Mouse (Mus musculus) C2C12 (cell line): Measurements from ENCODE around the gene Zfand3. TPM values are rescaled to one million over a fixed set of nuclear protein-coding genes. Genes with fewer than 3 reads are reported as not detected.

Source experiments
- H3K27me3 ChIP-seq: one replicate; pipeline ENCODE4 v1.6.1; 2011; ENCODE audit not compliant: control insufficient read depth, insufficient read depth, insufficient read length
- H3K36me3 ChIP-seq: one replicate; pipeline ENCODE4 v1.6.1; 2011; ENCODE audit not compliant: control insufficient read depth, insufficient read depth
- H3K4me3 ChIP-seq: one replicate; pipeline ENCODE4 v1.5.1; 2011; ENCODE audit warnings: mild to moderate bottlenecking, control low read depth; ENCODE audit not compliant: poor library complexity, insufficient read depth, severe bottlenecking
- H3K79me2 ChIP-seq: one replicate; pipeline ENCODE4 v1.6.1; 2011; ENCODE audit not compliant: control insufficient read depth, insufficient read depth
- H3K79me3 ChIP-seq: one replicate; pipeline ENCODE4 v1.6.1; 2011; ENCODE audit warnings: low read depth, control low read depth
- H3ac ChIP-seq: one replicate; pipeline ENCODE3; 2011; ENCODE audit warnings: low read depth; ENCODE audit not compliant: control insufficient read depth, insufficient read length
- CEBPB ChIP-seq: IDR thresholded peaks from one replicate; pipeline ENCODE4 v1.6.1; 2011; ENCODE audit warnings: low read depth, mild to moderate bottlenecking, control low read depth, moderate library complexity
- CTCF ChIP-seq: IDR thresholded peaks from one replicate; pipeline ENCODE4 v1.5.1; 2011; ENCODE audit not compliant: control insufficient read depth, insufficient read depth, insufficient read length
- FOSL1 ChIP-seq: IDR thresholded peaks from one replicate; pipeline ENCODE4 v1.8.0; 2011; ENCODE audit warnings: mild to moderate bottlenecking, low read length; ENCODE audit not compliant: poor library complexity, insufficient read depth, severe bottlenecking
- MAX ChIP-seq: IDR thresholded peaks from one replicate; pipeline ENCODE4 v1.6.1; 2011; ENCODE audit warnings: mild to moderate bottlenecking, control low read depth
- MYOD1 ChIP-seq: IDR thresholded peaks from one replicate; pipeline ENCODE4 v1.6.1; 2011; ENCODE audit warnings: low read depth; ENCODE audit not compliant: control insufficient read depth, insufficient read length
- MYOG ChIP-seq: IDR thresholded peaks from one replicate; pipeline ENCODE4 v1.6.1; 2011; ENCODE audit not compliant: control insufficient read depth, insufficient read length; ENCODE audit errors: extremely low read depth
- USF1 ChIP-seq: IDR thresholded peaks from one replicate; pipeline ENCODE4 v1.6.1; 2011; ENCODE audit warnings: low read depth, mild to moderate bottlenecking, control low read depth, moderate library complexity
- polyA plus RNA-seq: library from polyadenylated mRNA; unstranded; fragments of >200 nt; fragmentation: generic; extraction: Trizol; gene quantifications from one replicate; pipeline ENCODE4 v1.2.1, GENCODE M21; 2012; ENCODE audit warnings: missing spikeins

The Zfand3 gene
- polyA plus RNA-seq, 1 experiment: 78.6 TPM

DNA sequence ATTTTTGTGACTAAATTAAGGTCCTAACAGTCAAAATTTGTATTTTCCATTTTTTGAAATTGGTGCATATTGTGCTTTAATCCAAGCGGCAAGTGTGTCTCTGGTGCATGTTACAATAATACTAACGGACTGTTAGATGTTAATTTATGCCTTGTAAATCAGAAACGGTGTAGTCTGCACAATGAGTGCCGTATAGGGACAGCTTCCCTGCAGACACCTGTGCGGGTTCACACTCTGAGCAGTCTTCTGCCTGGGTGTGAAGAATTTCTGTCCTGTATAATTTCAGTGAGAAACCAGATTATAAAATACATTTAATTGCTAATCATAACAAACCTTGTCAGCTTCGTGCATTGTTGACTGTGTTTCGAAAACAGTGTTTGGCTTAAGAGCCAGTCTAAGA, 124.7 kb downstream of the Zfand3 start:
- no peak for TF ChIP-seq MYOG
- TF ChIP-seq FOSL1: no peak
- TF ChIP-seq CTCF: no peak
- TF ChIP-seq CEBPB: no peak
- Histone ChIP-seq H3K4me3 (no peak overlapping the region), H3K79me2 (peaks cover 70% of the 10 kb centered on the region), H3K79me3 (peaks cover 33% of the 10 kb centered on the region), H3K27me3 (no peaks in the 10 kb centered on the region), H3ac (no peak overlapping the region), H3K36me3 (peaks cover 27% of the 10 kb centered on the region)

- H3ac ChIP-seq: no peak overlapping the region
- no peaks in the 10 kb centered on the region for H3K27me3 ChIP-seq
- H3K36me3 ChIP-seq: peaks cover 24% of the 10 kb centered on the region
- no peak overlapping the region for H3K4me3 ChIP-seq
- H3K79me3 ChIP-seq: peaks cover 29% of the 10 kb centered on the region
- TF ChIP-seq MAX: no peak
- TF ChIP-seq FOSL1: no peak
- TF ChIP-seq USF1: no peak
- peaks cover 60% of the 10 kb centered on the region for H3K79me2 ChIP-seq
These were observed 125.8 kb downstream of the Zfand3 start for GRCm38 (mm10) chr17:30130326-30130725.

GRCm38 (mm10) chr17:30133641-30134040, 129.1 kb downstream of the Zfand3 start:
- Histone ChIP-seq H3ac (no peak overlapping the region), H3K36me3 (peaks cover 35% of the 10 kb centered on the region), H3K4me3 (no peak overlapping the region), H3K79me3 (peaks cover 22% of the 10 kb centered on the region), H3K79me2 (peaks cover 54% of the 10 kb centered on the region), H3K27me3 (no peaks in the 10 kb centered on the region)
- TF ChIP-seq MAX: no peak

- peaks cover 38% of the 10 kb centered on the region for H3K36me3 ChIP-seq
- no peak overlapping the region for H3ac ChIP-seq
- H3K4me3 ChIP-seq: no peak overlapping the region
- no peaks in the 10 kb centered on the region for H3K27me3 ChIP-seq
- H3K79me3 ChIP-seq: peaks cover 21% of the 10 kb centered on the region
- TF ChIP-seq MAX: no peak
- TF ChIP-seq USF1: no peak
- TF ChIP-seq FOSL1: no peak
- TF ChIP-seq CTCF: no peak
- TF ChIP-seq MYOD1: no peak
- no peak for TF ChIP-seq MYOG
- TF ChIP-seq CEBPB: no peak
- H3K79me2 ChIP-seq: peaks cover 61% of the 10 kb centered on the region
These were observed 130.6 kb downstream of the Zfand3 start for GRCm38 (mm10) chr17:30134955-30135735.

GRCm38 (mm10) chr17:30135890-30136289, 131.4 kb downstream of the Zfand3 start:
- peaks cover 38% of the 10 kb centered on the region for H3K36me3 ChIP-seq

DNA sequence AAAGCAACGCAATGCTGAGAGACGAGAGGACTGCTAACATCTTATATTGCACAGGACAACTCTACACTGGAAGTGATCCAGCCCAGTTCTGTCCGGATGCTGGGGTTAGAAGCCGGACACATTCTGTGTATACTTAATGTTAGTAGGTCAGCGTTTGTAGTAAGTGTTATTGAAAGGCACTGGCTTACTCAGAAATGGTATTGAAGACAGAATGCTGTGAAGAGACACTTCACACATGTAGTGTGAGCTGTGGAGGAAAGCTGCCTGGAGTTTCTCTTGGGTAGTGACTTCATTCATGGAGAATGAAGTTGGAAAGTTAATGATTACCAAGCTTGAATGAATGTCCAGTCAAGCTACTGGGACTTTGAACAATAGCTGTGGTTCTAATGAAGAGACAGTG, 132.2 kb downstream of the Zfand3 start:
- no peak overlapping the region for H3K4me3 ChIP-seq

More at GRCm38 (mm10) chr17:30135890-30136289, 131.4 kb downstream of the Zfand3 start:
- no peak for TF ChIP-seq CTCF
- TF ChIP-seq MYOG: no peak
- no peak for TF ChIP-seq USF1
- TF ChIP-seq FOSL1: no peak
- TF ChIP-seq MYOD1: no peak
- TF ChIP-seq CEBPB: no peak
- TF ChIP-seq MAX: no peak
- Histone ChIP-seq H3K79me2 (peaks cover 56% of the 10 kb centered on the region), H3K79me3 (peaks cover 21% of the 10 kb centered on the region), H3K27me3 (no peaks in the 10 kb centered on the region), H3K4me3 (no peak overlapping the region), H3ac (no peak overlapping the region)

More for the DNA sequence above, 132.2 kb downstream of the Zfand3 start:
- Histone ChIP-seq H3K79me3 (peaks cover 18% of the 10 kb centered on the region), H3ac (no peak overlapping the region), H3K36me3 (peaks cover 33% of the 10 kb centered on the region), H3K27me3 (no peaks in the 10 kb centered on the region), H3K79me2 (peaks cover 63% of the 10 kb centered on the region)
- TF ChIP-seq MYOD1 (no peak), FOSL1 (no peak), USF1 (no peak), CTCF (no peak), CEBPB (no peak), MYOG (no peak)
